Mouse (Mus musculus) stomach, postnatal 0 days (tissue): ENCODE measurements at regions not wholly inside any gene's neighbourhood (a gene's known extent, or its start where the extent isn't known, plus 50 kb on each side); places are given as distances from the start of the nearest gene placed in this dataset.
"Not testable (repeated sequence)": the region's sequence is repeated elsewhere in the genome, so short reads cannot be mapped to it uniquely, and the experiment has no call there.

Experiments used
- ATAC-seq: fragments of 200-750 bp; cut with Nextera tagmentation; 2 replicates; pipeline ENCODE4 v1.8.0; 2017; ENCODE audit not compliant: low FRiP score, low TSS enrichment
- DNase-seq: peaks from one replicate; pipeline ENCODE4 v3.0.0-alpha.2; 2016; ENCODE audit warnings: low spot score
- H3K27ac ChIP-seq: fragments of 300-500 bp; sonication (generic); replicated peaks from 2 replicates; pipeline ENCODE4 v1.5.1; 2014; ENCODE audit warnings: mild to moderate bottlenecking, control low read depth
- H3K27me3 ChIP-seq: fragments of 300-500 bp; sonication (generic); 2 replicates; pipeline ENCODE4 v1.6.1; 2014; ENCODE audit warnings: low read length; ENCODE audit not compliant: control insufficient read depth, insufficient read depth
- H3K36me3 ChIP-seq: fragments of 300-500 bp; sonication (generic); 2 replicates; pipeline ENCODE4 v1.6.1; 2014; ENCODE audit warnings: low read length, mixed read lengths; ENCODE audit not compliant: control insufficient read depth, insufficient read depth
- H3K4me1 ChIP-seq: fragments of 300-500 bp; sonication (generic); replicated peaks from 2 replicates; pipeline ENCODE4 v1.6.1; 2014; ENCODE audit warnings: antibody characterized with exemption; ENCODE audit not compliant: control insufficient read depth, insufficient read depth
- H3K4me2 ChIP-seq: fragments of 300-500 bp; sonication (generic); replicated peaks from 2 replicates; pipeline ENCODE4 v1.6.1; 2014; ENCODE audit warnings: low read depth, mild to moderate bottlenecking, control low read depth, moderate library complexity
- H3K4me3 ChIP-seq: fragments of 300-500 bp; sonication (generic); 2 replicates; pipeline ENCODE4 v1.5.1; 2014; ENCODE audit warnings: low read depth, low read length, control low read depth
- H3K9ac ChIP-seq: fragments of 300-500 bp; sonication (generic); 2 replicates; pipeline ENCODE4 v1.6.1; 2014; ENCODE audit warnings: mild to moderate bottlenecking, low read length, control low read depth, mixed read lengths
- H3K9me3 ChIP-seq: fragments of 300-500 bp; sonication (generic); 2 replicates; pipeline ENCODE4 v1.6.1; 2016; ENCODE audit warnings: low read length; ENCODE audit not compliant: control insufficient read depth
- CTCF ChIP-seq: IDR thresholded peaks from 2 replicates; pipeline ENCODE4 v1.5.1; 2016; ENCODE audit warnings: antibody characterized with exemption, low read depth, mild to moderate bottlenecking, moderate library complexity
- EP300 ChIP-seq: optimal IDR thresholded peaks from 2 replicates; pipeline ENCODE3; 2016; ENCODE audit warnings: antibody characterized with exemption
- WGBS: fragments of 180-500 bp; shearing (Covaris S2); extraction: QIAGEN DNeasy Blood & Tissue Kit; methylation state at CpG from one replicate; pipeline ENCODE4 v1.1.7; 2014; 5-methylcytosine and 5-hydroxymethylcytosine counted together

DNA sequence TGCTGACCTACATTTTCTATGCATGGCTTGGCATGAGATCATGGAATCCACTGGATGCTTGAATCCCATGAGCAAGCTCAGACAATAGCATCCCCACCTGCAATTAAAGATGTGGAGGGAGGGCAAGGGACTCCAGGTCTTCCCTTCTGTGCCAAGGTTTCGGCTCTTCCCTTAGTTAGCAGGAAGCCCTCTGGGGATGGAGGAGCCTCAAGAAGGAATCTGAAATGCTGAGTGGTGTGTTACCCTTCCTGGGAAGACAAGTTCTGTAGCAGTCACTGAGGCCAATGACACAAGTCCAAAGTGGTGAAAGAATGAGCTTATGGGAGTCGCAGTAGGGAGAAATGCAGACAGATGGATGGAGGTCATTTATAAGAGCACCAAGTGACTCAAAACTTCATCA lies 125.4 kb upstream of the Dapk1 start:
- Histone ChIP-seq H3K36me3 (no peaks in the 10 kb centered on the region), H3K4me1 (no peaks in the 10 kb centered on the region; the same call in 1 of the 2 replicates), H3K27ac (no peak overlapping the region), H3K9ac (no peak overlapping the region), H3K4me3 (no peak overlapping the region), H3K9me3 (no peaks in the 10 kb centered on the region), H3K4me2 (no peak overlapping the region), H3K27me3 (no peaks in the 10 kb centered on the region)
- no peak for ATAC-seq
- no peak for DNase-seq
- 95% methylated on average over 2 of the region's 2 CpGs for WGBS
- no peak for TF ChIP-seq CTCF

DNA sequence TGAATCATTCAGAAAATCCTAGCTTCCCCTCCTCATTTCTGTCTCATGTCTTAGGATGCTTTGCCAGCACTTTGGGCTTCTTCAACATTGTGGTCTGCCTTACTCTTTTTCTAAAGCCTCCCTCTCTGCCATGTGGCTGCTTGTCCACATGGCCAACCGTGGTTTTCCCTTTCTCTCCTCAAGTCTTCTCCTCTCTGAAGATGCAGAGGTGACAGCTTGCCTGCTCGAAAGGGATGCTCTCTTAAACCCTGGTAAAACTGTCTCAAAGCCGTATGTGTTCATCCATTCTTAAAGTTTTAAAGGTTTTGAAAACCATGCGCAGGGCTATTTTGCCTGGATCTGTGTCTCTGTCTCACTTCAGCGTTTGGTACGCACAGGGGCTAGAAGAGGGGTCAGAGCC lies 123.4 kb upstream of the Dapk1 start:
- no peaks in the 10 kb centered on the region for H3K27me3 ChIP-seq
- TF ChIP-seq EP300 (no peak), CTCF (no peak)
- H3K27ac ChIP-seq = no peak overlapping the region
- no peak overlapping the region for H3K4me3 ChIP-seq
- DNase-seq (no peak), ATAC-seq (no peak)
- no peak overlapping the region for H3K4me2 ChIP-seq
- no peaks in the 10 kb centered on the region for H3K9me3 ChIP-seq
- H3K4me1 ChIP-seq = no peaks in the 10 kb centered on the region; the same call in 1 of the 2 replicates
- 74% methylated on average over 6 of the region's 6 CpGs for WGBS
- no peaks in the 10 kb centered on the region for H3K36me3 ChIP-seq
- H3K9ac ChIP-seq = no peak overlapping the region

DNA sequence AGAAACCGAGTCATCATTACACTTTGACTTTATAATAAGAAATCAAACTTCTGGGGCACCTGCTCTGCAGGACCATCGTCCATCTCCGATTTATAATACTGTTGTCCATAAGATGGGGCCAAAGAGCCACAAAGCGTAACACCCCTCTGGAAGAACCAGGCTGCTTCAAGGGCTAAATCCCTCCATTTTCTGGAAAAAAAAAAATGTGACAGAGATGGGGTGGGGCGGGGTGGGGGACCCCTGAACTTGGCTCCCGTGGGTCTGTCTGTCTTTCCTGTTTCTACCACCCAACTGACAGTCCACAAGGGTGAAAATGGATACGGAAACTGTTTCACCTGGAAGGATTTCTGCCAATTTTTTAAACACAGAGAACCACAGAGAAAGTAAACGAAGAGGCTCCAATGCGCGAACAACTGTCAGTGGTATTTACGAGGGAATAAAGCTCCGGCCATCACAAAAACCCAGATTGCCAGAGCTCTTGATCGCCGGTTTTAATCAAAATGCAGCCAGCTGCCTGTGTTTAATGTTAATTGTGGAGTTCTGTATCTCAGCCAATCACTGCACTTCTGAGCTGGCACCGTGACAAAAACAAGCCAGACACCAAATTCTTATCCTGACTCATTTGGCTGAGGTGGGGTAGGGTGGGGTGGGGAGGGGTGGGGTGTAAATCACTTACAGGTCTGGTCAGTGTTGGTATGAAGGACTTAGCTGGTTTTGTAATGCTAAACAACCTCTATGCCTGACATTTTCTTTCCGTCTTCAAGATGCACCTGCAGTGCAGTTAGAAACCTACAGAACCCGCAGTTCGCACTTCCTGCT lies 122.5 kb upstream of the Dapk1 start:
- TF ChIP-seq EP300 (no peak), CTCF (peak; percentile 80)
- Histone ChIP-seq H3K9ac (no peak overlapping the region), H3K4me3 (peak overlapping the region; percentile 23), H3K4me1 (no peaks in the 10 kb centered on the region; the same call in 1 of the 2 replicates), H3K27me3 (no peaks in the 10 kb centered on the region), H3K9me3 (no peaks in the 10 kb centered on the region), H3K4me2 (peak overlapping the region; percentile 56), H3K36me3 (no peaks in the 10 kb centered on the region), H3K27ac (peak overlapping the region; percentile 24; the same call in 1 of the 2 replicates)
- ATAC-seq = peak; percentile 72
- DNase-seq = peak; percentile 63
- WGBS = under 1% methylated on average over 18 of the region's 18 CpGs

DNA sequence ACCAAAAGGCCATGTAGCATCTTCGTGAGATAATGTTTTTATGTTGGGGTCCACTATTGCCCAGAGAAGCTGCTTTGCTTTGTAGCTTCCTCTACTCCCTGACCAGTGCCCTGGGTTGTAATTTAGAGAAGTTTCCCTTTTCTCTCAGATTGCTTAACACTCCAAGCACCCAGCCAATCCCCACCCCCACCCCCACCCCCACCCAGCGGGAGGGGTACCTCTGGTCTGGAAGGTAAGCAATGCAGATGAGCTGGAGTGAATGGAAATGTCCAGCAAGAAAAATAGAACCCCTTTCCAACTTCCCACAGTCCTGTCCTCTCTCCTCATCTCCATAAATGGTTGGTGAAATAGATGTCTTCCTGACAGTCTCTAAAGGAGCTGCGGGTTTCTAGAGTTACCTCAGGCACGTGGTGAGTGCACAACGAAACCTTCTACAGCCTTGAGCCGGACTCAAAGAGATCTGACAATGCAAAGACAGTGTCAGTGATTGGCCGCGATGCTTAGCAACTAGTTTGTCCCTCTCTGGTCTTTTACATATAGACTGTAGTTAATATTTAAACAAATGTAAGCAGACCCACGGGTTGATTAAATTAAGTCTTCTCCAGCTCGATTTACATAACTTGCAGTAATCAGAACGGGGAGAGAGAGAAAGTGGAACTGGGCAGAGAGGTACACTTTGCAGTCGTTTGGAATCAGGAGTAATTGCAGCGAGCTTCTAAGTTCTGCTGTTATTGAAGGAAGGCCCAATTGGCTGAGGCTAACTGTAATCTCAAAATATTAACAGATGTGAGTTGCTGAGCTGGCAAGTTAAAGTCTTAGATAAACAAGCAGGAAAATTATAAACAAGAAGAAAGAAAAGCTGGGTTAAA lies 121.7 kb upstream of the Dapk1 start:
- WGBS = 9% methylated on average over 13 of the region's 13 CpGs
- Histone ChIP-seq H3K9ac (no peak overlapping the region), H3K27ac (peak overlapping the region; percentile 70), H3K9me3 (no peaks in the 10 kb centered on the region), H3K4me1 (no peaks in the 10 kb centered on the region; the same call in 1 of the 2 replicates), H3K4me3 (peak overlapping the region; percentile 6; the same call in 1 of the 2 replicates), H3K27me3 (no peaks in the 10 kb centered on the region), H3K36me3 (no peaks in the 10 kb centered on the region), H3K4me2 (peak overlapping the region; percentile 56)
- TF ChIP-seq EP300 (no peak), CTCF (no peak)
- peak; percentile 41 for DNase-seq
- ATAC-seq = peak; percentile 55

DNA sequence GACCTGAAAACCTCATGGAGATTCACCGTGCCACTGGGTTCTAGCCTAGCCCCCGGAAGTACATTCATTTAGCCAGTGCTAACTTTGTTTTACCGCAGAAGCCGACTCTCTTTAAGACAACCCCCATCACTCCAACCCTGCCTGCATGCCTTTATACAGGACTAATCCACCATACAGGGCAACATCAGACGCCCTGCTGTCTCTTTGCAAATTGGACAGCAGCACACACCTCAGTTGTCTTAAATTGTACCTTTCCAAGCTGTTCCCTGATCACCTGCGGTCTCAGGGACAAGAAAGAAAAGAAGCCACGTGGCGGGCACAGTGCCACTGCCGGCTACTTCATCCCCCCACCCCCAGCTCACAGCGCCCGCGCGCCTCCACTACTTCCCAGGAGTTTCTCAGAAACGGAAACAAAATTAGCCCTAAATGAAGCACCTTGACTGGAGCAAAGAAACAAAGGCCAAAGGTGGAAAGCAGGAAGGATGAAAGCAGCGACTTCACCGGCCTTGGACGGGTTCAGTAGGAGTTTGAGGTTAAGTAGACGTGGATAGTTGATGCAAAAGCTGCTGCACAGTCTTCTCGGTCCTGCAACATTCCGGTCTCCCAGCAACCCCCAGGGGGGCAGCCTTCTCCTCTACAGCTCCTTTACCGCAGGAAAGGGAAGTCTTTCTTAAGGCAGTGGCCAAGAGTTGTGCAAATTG lies 120.9 kb upstream of the Dapk1 start:
- peak; percentile 28; the same call in 1 of the 2 replicates for ATAC-seq
- no peak for TF ChIP-seq CTCF
- no peak for TF ChIP-seq EP300
- Histone ChIP-seq H3K27ac (peak overlapping the region; percentile 70; the same call in 1 of the 2 replicates), H3K4me3 (peak overlapping the region; percentile 6; the same call in 1 of the 2 replicates), H3K27me3 (no peaks in the 10 kb centered on the region), H3K36me3 (no peaks in the 10 kb centered on the region), H3K4me2 (peak overlapping the region; percentile 56), H3K9ac (no peak overlapping the region), H3K9me3 (no peaks in the 10 kb centered on the region), H3K4me1 (no peaks in the 10 kb centered on the region; the same call in 1 of the 2 replicates)
- WGBS = 6% methylated on average over 21 of the region's 21 CpGs
- peak; percentile 46 for DNase-seq

DNA sequence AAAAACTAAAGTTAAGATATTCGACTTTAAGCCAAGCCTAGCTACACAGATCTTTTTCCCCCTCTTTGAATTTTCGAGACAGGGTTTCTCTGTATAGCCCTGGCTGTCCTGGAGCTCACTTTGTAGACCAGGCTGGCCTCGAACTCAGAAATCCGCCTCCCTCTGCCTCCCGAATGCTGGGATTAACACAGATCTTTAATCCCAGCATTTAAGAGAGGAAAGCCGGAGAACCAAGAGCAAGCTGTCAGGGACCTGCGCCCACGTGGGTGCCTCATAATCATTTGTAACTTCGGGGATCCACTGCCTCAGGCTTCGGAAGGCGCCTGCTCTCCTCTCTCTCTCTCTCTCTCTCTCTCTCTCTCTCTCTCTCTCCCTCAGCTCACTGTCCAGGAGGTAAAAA lies 120.3 kb upstream of the Dapk1 start:
- H3K27me3 ChIP-seq, H3K9ac ChIP-seq, H3K4me3 ChIP-seq, H3K27ac ChIP-seq, ATAC-seq, DNase-seq, H3K4me1 ChIP-seq, H3K9me3 ChIP-seq, H3K36me3 ChIP-seq, H3K4me2 ChIP-seq: not testable (repeated sequence)
- WGBS = 77% methylated on average over 11 of the region's 11 CpGs
